Mouse (Mus musculus): ENCODE measurements at regions not wholly inside any gene's neighbourhood (a gene's known extent, or its start where the extent isn't known, plus 50 kb on each side); places are given as distances from the start of the nearest gene placed in this dataset.

DNA sequence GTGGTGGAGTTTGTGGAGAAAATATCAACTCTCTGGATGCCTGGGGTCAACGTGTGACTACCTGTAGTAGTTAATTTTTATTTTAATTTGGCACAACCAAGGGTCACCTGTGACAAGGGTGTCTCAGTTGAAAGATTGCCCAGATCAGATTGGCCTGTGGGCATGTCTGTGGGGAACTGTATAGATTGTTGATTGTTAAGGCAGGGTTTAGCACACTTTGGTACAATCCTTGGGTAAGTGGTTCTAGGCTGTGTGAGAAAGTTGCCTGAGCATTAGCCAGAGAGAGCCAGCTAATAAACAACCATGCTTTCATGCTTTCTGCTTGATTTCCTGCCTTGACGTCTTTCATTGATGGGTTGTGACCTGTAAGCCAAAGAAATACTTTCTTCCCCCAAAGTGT is 229.3 kb downstream of the Tex36 start:
- DNase-seq, result no peak

DNA sequence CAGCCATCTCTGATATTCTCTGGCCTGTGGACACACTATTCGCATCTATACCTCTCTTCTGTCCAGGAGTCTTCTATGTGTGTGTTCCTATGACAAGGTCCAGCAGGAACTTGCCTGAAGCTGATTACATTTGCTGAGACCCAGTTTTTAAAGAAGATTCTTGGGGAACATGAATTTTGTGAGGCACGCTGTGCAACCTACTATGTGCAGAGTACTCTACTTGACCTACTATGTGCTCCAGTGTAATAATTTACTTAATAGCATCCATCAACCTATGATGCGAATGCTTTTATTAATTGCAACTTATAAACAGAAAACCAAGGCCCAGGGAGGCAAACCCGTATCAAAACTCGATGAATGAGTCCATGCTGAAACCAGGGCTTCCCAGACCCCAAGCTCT is 231.4 kb downstream of the Tex36 start:
- DNase-seq, result no peak

- no peak for DNase-seq
These were observed 237.4 kb downstream of the Tex36 start for GRCm38 (mm10) chr7:133364601-133365000.

- DNase-seq, result no peak
These were observed 204.6 kb upstream of the Ctbp2 start for GRCm38 (mm10) chr7:133328717-133329116.

- DNase-seq, result no peak
These were observed 201.5 kb upstream of the Ctbp2 start for GRCm38 (mm10) chr7:133325548-133326190.

DNA sequence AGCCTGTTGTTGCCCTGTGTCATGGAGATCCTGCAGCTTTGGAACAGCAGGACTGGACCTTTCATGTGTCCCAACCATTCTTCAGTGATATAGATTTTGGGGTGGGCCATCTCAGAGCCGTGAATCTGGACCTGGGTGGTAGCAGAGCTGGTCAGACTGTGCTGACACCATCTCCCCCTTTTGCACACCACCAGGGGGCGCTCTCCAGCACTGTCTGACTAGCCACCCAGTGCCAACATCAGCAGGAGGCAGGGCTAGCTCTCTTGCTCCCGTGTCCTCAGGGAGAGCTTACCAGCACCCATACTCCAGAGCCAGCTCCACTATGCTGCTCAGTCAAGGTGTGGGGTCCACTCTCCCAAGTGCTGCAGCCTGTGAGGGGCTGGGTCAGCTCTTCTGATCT is 199.8 kb upstream of the Ctbp2 start:
- no peak for DNase-seq

DNA sequence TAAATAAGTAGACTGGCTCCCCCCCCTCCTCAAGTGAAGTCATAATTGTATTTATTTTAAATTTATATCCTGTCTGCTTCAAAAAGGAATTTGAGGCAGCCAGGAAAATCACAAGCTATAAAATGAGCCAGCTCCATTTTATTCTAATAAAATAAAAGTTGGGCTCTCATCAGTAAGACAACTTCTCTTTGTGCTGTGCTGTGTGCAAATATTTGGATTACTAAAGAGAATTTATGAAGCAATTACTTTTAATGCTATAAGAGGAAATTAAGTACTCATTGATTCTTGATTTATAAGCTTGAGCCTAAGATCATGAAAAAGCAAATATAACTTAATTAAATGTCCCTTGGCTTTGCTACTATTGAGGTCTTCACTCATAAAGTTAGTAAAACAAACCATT is 193.4 kb upstream of the Ctbp2 start:
- no peak for DNase-seq

DNA sequence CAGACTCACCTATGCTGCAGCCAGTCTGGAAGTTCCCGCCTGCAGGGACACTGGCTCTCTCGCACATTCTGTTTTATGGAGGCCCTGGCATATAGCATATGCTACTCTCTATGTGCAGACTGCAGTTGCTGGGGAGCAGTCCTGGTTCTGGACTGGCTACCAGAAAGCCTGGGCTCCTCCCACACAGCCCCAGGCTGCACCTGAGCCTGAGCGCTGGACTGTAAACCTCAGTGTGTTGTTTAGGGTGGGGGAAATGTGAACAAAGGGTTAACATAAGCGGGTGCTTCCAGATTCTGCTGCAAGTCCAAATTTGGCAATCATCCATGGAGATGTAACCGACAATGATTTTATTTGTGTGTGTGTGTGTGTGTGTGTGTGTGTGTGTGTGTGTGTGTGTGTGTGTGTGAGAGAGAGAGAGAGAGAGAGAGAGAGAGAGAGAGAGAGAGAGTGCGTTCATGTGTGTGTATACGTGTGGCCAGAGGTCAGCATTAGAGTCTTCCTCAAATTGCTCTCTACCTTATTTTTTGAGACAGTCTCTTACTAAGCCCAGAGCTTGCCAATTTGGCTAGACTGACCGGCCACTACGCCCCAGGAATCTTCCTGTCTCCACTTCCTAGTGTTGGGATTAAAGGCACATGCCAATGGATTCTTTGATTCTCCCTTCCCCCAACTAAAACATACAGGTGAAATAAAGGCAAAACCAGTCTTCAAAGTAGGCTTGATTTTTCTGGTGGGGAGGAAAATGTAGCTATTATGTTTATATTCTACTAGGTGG is 192.7 kb upstream of the Ctbp2 start:
- peak; percentile 26 for DNase-seq

DNA sequence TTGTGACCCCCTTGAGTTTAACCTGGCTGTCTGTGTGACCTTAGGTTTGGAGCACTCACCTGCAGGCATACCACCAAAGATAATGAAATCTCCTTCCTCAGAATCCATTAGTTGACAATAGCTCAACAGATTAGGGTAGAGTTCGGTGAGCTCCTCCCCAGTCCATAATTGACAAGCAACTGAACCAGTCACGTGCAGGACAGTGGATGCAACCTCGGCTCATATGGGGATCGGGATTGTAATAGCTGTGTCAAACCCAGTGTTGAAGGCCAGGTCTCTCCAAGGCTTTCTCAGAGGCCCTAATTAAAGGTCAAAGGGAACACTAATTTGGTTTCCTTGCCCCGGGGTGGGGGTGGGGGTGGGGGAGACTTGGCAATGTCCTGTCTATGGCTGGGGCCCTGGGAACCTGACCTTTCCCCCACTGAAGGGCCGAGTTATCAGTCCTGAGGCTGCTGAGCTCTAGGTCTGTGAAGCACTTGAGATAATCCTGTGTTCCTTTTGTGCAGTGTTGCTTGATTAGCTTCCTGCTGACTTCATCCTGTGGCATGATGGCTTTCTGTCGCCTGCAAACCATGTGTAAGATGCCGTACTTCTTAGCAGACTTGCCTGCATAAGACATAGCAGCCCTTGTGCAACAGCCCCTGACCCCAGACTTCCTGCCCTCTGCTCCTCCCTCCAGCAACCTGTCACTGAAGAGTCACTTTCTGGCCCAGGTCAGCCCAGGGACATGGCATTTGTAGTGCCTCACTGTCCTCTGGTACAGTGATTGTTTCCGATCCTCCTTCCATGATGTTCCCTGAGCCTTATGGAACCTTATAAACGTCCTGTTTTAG is 191.3 kb upstream of the Ctbp2 start:
- DNase-seq, result peak; percentile 6

GRCm38 (mm10) chr7:133313115-133313514 is 189.0 kb upstream of the Ctbp2 start:
- no peak for DNase-seq

DNA sequence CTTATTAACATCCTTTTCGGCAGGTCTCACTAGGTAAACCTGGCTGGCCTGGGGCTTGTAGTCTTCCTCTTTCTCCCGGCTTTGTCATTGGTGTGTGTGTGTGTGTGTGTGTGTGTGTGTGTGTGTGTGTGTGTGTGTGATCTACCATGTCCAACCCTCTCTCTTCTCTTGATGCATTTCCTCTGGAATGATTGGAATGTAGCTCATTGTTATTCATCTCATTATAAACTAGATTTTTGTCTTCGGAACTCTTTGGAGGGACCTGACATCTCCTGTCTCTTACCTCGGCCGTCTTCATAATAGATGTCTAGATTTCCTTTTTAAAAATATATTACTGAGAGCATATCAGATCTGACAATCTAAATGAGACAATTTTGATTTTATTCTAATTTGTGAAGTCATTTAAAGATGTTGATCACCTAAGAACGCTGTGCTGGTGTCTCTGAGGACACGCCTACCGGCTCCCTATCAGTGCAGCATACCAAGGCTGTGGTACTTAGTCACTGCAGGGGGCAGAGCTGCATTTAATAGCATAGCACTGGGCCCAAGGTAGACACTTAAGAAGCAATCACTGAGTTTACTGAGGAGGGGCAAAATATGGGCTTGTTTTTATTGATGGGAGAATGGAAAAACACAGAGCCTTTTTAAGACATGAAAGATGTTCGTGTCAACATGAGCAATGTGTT is 187.1 kb upstream of the Ctbp2 start:
- no peak for DNase-seq

DNA sequence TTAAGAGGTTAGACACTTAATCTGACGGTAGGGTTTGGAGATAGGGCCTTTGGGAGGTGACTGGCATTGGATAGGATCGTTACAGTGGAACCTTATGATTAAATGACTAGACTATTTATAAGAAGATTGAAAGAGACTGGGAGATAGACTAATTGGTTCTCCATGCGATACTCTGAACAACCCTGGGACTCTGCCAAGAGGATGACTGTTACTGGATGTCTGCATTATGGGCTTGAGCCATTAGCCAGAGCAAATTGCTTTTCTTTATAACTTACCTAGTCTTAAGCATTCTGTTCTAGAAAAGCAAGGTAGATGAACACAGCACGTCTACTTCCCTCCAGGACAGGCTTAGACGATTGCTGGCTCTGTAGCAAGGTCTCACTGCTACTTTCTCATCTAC is 180.3 kb upstream of the Ctbp2 start:
- no peak for DNase-seq

GRCm38 (mm10) chr7:133290471-133290870 is 166.3 kb upstream of the Ctbp2 start:
- no peak for DNase-seq

GRCm38 (mm10) chr7:133288236-133288635 is 164.1 kb upstream of the Ctbp2 start:
- DNase-seq, result no peak

- DNase-seq, result no peak
These were observed 162.7 kb upstream of the Ctbp2 start for GRCm38 (mm10) chr7:133286836-133287235.

- no peak for DNase-seq
These were observed 162.1 kb upstream of the Ctbp2 start for GRCm38 (mm10) chr7:133286216-133286615.

- DNase-seq, result no peak
These were observed 138.0 kb upstream of the Ctbp2 start for GRCm38 (mm10) chr7:133262161-133262560.

- no peak for DNase-seq
These were observed 135.0 kb upstream of the Ctbp2 start for GRCm38 (mm10) chr7:133259143-133259542.

- no peak for DNase-seq
These were observed 132.7 kb upstream of the Ctbp2 start for GRCm38 (mm10) chr7:133256831-133257230.

- DNase-seq, result no peak
These were observed 120.4 kb upstream of the Ctbp2 start for GRCm38 (mm10) chr7:133244601-133245000.

DNA sequence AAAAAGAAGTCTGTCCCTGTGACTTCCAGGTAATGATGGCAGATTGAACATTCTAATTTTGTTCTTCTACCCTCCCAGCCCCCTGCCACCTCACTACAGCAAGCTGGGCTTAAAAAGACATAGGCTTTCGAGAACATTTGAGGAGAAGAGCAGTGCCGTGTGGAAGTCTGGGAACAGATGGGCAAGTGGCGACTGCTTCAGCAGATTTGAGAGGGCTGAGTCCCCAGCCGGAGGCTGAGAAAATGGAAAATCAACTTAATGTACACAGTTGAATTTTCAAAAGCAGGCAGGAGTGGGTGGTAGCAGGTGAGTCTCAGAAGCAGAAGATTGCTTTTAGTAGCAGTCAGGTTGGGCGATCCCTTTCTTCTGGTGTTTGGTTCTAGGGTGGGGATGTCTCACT is 110.2 kb upstream of the Ctbp2 start:
- DNase-seq, result no peak

- no peak for DNase-seq
These were observed 108.8 kb upstream of the Ctbp2 start for GRCm38 (mm10) chr7:133232889-133233441.

- DNase-seq, result no peak
These were observed 106.7 kb upstream of the Ctbp2 start for GRCm38 (mm10) chr7:133230806-133231205.
